Mouse (Mus musculus) MEL (cell line): ENCODE results near the gene Creb3.

Experiments used
- CTCF ChIP-seq, 3 experiments: IDR thresholded peaks in 2 of 3; conservative IDR thresholded peaks in 1 of 3; 2 replicates each; pipeline ENCODE4 v1.5.1; 2011 to 2012; ENCODE audit warnings: low read length in 3 of 3, low read depth in 2 of 3, mild to moderate bottlenecking in 2 of 3, improper control_type of control experiment in 1 of 3, inconsistent platforms in 1 of 3, mixed read lengths in 1 of 3, moderate library complexity in 1 of 3; ENCODE audit not compliant: control insufficient read depth in 1 of 3, insufficient read depth in 1 of 3, poor library complexity in 1 of 3, severe bottlenecking in 1 of 3
- MYC ChIP-seq: IDR thresholded peaks from 2 replicates; pipeline ENCODE4 v1.6.1; 2011; ENCODE audit warnings: low read depth, mild to moderate bottlenecking, low read length, improper control_type of control experiment, moderate library complexity
- POLR2A ChIP-seq, 2 experiments: IDR thresholded peaks; 2 replicates each; pipeline ENCODE4 v1.6.1; 2011 to 2012; ENCODE audit warnings: low read length in 2 of 2, mild to moderate bottlenecking in 2 of 2, control low read depth in 1 of 2, improper control_type of control experiment in 1 of 2, low read depth in 1 of 2, moderate library complexity in 1 of 2; ENCODE audit not compliant: control insufficient read depth in 1 of 2, insufficient read depth in 1 of 2, poor library complexity in 1 of 2
- TCF12 ChIP-seq: IDR thresholded peaks from 2 replicates; pipeline ENCODE4 v1.6.1; 2014; ENCODE audit warnings: low read depth, mild to moderate bottlenecking, inconsistent platforms, low read length, improper control_type of control experiment, moderate library complexity
- ZMIZ1 ChIP-seq: IDR thresholded peaks from 2 replicates; pipeline ENCODE4 v1.6.1; 2012; ENCODE audit warnings: low read depth, mild to moderate bottlenecking, inconsistent platforms, low read length, improper control_type of control experiment, moderate library complexity

GRCm38 (mm10) chr4:43582241-43582640, 20.1 kb downstream of the Creb3 start:
- TF ChIP-seq POLR2A (IDR thresholded peaks at IDR 0.05; ENCODE audit: control insufficient read depth in 1 of 2, insufficient read depth in 1 of 2, low read depth in 1 of 2, low read length in 2 of 2, poor library complexity in 1 of 2) (no peak), CTCF (IDR thresholded peaks at IDR 0.05 in 2 of 3, conservative IDR thresholded peaks at IDR 0.05 in 1 of 3; ENCODE audit: control insufficient read depth in 1 of 3, insufficient read depth in 1 of 3, low read depth in 2 of 3, low read length in 3 of 3, poor library complexity in 1 of 3, severe bottlenecking in 1 of 3) (no peak), TCF12 (no peak), MYC (no peak), ZMIZ1 (no peak)
